Mouse (Mus musculus): Measurements from ENCODE around the gene Fam126b. TPM values are rescaled to one million over a fixed set of nuclear protein-coding genes. Genes with fewer than 3 reads are reported as not detected.

Gene Fam126b
- polyA plus RNA-seq, 1 experiment from 2014 or later, result 6.4 TPM

- Histone ChIP-seq H3K27me3 (ENCODE audit: control insufficient read depth, insufficient read depth, low read length) (no peaks in the 10 kb centered on the region), H3K4me3 (ENCODE audit: low read depth, low read length) (peak overlapping the region; percentile 86), H3K4me1 (ENCODE audit: control insufficient read depth, insufficient read depth, low read length) (peaks cover 9% of the 10 kb centered on the region), H3K4me2 (peak overlapping the region; percentile 93), H3K27ac (ENCODE audit: low read depth, low read length) (peak overlapping the region; percentile 7; the same call in 1 of the 2 replicates), H3K9ac (ENCODE audit: low read depth, low read length) (peak overlapping the region; percentile 77), H3K9me3 (replicated peaks; ENCODE audit: control insufficient read depth, low read length) (no peaks in the 10 kb centered on the region), H3K36me3 (ENCODE audit: control insufficient read depth, insufficient read depth, low read length) (no peaks in the 10 kb centered on the region)
- ATAC-seq (replicated peaks; ENCODE audit: insufficient number of reproducible peaks, low FRiP score, low TSS enrichment), result peak; percentile 47; the same call in 1 of the 2 replicates
- WGBS (ENCODE audit: insufficient replicate concordance), result 4% methylated on average over 36 of the region's 36 CpGs
Measured at GRCm38 (mm10) chr1:58585373-58586170, 551 bp downstream of the Fam126b start.

- H3K9me3 ChIP-seq (replicated peaks; ENCODE audit: control insufficient read depth, low read length), result no peaks in the 10 kb centered on the region
- H3K27ac ChIP-seq (ENCODE audit: low read depth, low read length), result no peak overlapping the region
- H3K4me3 ChIP-seq (ENCODE audit: low read depth, low read length), result no peak overlapping the region
- H3K36me3 ChIP-seq (ENCODE audit: control insufficient read depth, insufficient read depth, low read length), result no peaks in the 10 kb centered on the region
- no peak overlapping the region for H3K4me2 ChIP-seq
- no peak overlapping the region for H3K9ac ChIP-seq (ENCODE audit: low read depth, low read length)
- H3K27me3 ChIP-seq (ENCODE audit: control insufficient read depth, insufficient read depth, low read length), result no peaks in the 10 kb centered on the region
- peaks cover 9% of the 10 kb centered on the region for H3K4me1 ChIP-seq (ENCODE audit: control insufficient read depth, insufficient read depth, low read length)
- no peak for ATAC-seq (replicated peaks; ENCODE audit: insufficient number of reproducible peaks, low FRiP score, low TSS enrichment)
- 70% methylated on average over 1 of the region's 1 CpGs for WGBS (ENCODE audit: insufficient replicate concordance)
Measured at GRCm38 (mm10) chr1:58584271-58584670, 1.9 kb downstream of the Fam126b start.

- H3K9me3 ChIP-seq (replicated peaks; ENCODE audit: control insufficient read depth, low read length), result no peaks in the 10 kb centered on the region
- ATAC-seq (replicated peaks; ENCODE audit: insufficient number of reproducible peaks, low FRiP score, low TSS enrichment), result no peak
- no peaks in the 10 kb centered on the region for H3K36me3 ChIP-seq (ENCODE audit: control insufficient read depth, insufficient read depth, low read length)
- no peak overlapping the region for H3K9ac ChIP-seq (ENCODE audit: low read depth, low read length)
- H3K4me1 ChIP-seq (ENCODE audit: control insufficient read depth, insufficient read depth, low read length), result peaks cover 9% of the 10 kb centered on the region
- no peak overlapping the region for H3K4me2 ChIP-seq
- no peaks in the 10 kb centered on the region for H3K27me3 ChIP-seq (ENCODE audit: control insufficient read depth, insufficient read depth, low read length)
- 62% methylated on average over 1 of the region's 1 CpGs for WGBS (ENCODE audit: insufficient replicate concordance)
- H3K4me3 ChIP-seq (ENCODE audit: low read depth, low read length), result no peak overlapping the region
- H3K27ac ChIP-seq (ENCODE audit: low read depth, low read length), result no peak overlapping the region
Measured at GRCm38 (mm10) chr1:58582611-58583010, 3.5 kb downstream of the Fam126b start.

GRCm38 (mm10) chr1:58579179-58579578, 6.9 kb downstream of the Fam126b start:
- no peaks in the 10 kb centered on the region for H3K36me3 ChIP-seq (ENCODE audit: control insufficient read depth, insufficient read depth, low read length)
- WGBS (ENCODE audit: insufficient replicate concordance), result 84% methylated on average over 2 of the region's 2 CpGs
- H3K27ac ChIP-seq (ENCODE audit: low read depth, low read length), result no peak overlapping the region
- no peaks in the 10 kb centered on the region for H3K9me3 ChIP-seq (replicated peaks; ENCODE audit: control insufficient read depth, low read length)
- ATAC-seq (replicated peaks; ENCODE audit: insufficient number of reproducible peaks, low FRiP score, low TSS enrichment), result no peak
- H3K27me3 ChIP-seq (ENCODE audit: control insufficient read depth, insufficient read depth, low read length), result no peaks in the 10 kb centered on the region
- H3K4me1 ChIP-seq (ENCODE audit: control insufficient read depth, insufficient read depth, low read length), result no peaks in the 10 kb centered on the region
- no peak overlapping the region for H3K9ac ChIP-seq (ENCODE audit: low read depth, low read length)
- H3K4me3 ChIP-seq (ENCODE audit: low read depth, low read length), result no peak overlapping the region
- H3K4me2 ChIP-seq, result no peak overlapping the region

GRCm38 (mm10) chr1:58570437-58570836, 15.7 kb downstream of the Fam126b start:
- Histone ChIP-seq H3K27ac (ENCODE audit: low read depth, low read length) (no peak overlapping the region), H3K36me3 (ENCODE audit: control insufficient read depth, insufficient read depth, low read length) (no peaks in the 10 kb centered on the region), H3K27me3 (ENCODE audit: control insufficient read depth, insufficient read depth, low read length) (no peaks in the 10 kb centered on the region), H3K4me3 (ENCODE audit: low read depth, low read length) (no peak overlapping the region), H3K9ac (ENCODE audit: low read depth, low read length) (no peak overlapping the region), H3K9me3 (replicated peaks; ENCODE audit: control insufficient read depth, low read length) (no peaks in the 10 kb centered on the region), H3K4me2 (no peak overlapping the region), H3K4me1 (ENCODE audit: control insufficient read depth, insufficient read depth, low read length) (no peaks in the 10 kb centered on the region)
- WGBS (ENCODE audit: insufficient replicate concordance), result 48% methylated on average over 4 of the region's 4 CpGs
- ATAC-seq (replicated peaks; ENCODE audit: insufficient number of reproducible peaks, low FRiP score, low TSS enrichment), result no peak

GRCm38 (mm10) chr1:58568456-58569130, 17.5 kb downstream of the Fam126b start:
- no peaks in the 10 kb centered on the region for H3K4me1 ChIP-seq (ENCODE audit: control insufficient read depth, insufficient read depth, low read length)
- no peak overlapping the region for H3K4me2 ChIP-seq
- no peaks in the 10 kb centered on the region for H3K36me3 ChIP-seq (ENCODE audit: control insufficient read depth, insufficient read depth, low read length)
- ATAC-seq (replicated peaks; ENCODE audit: insufficient number of reproducible peaks, low FRiP score, low TSS enrichment), result no peak
- H3K9ac ChIP-seq (ENCODE audit: low read depth, low read length), result no peak overlapping the region
- no peak overlapping the region for H3K4me3 ChIP-seq (ENCODE audit: low read depth, low read length)
- H3K27me3 ChIP-seq (ENCODE audit: control insufficient read depth, insufficient read depth, low read length), result no peaks in the 10 kb centered on the region
- no peak overlapping the region for H3K27ac ChIP-seq (ENCODE audit: low read depth, low read length)
- H3K9me3 ChIP-seq (replicated peaks; ENCODE audit: control insufficient read depth, low read length), result no peaks in the 10 kb centered on the region

- H3K9ac ChIP-seq (ENCODE audit: low read depth, low read length), result no peak overlapping the region
- no peak overlapping the region for H3K4me3 ChIP-seq (ENCODE audit: low read depth, low read length)
- H3K27me3 ChIP-seq (ENCODE audit: control insufficient read depth, insufficient read depth, low read length), result no peaks in the 10 kb centered on the region
- H3K9me3 ChIP-seq (replicated peaks; ENCODE audit: control insufficient read depth, low read length), result no peaks in the 10 kb centered on the region
- no peak overlapping the region for H3K4me2 ChIP-seq
- H3K4me1 ChIP-seq (ENCODE audit: control insufficient read depth, insufficient read depth, low read length), result no peaks in the 10 kb centered on the region
- ATAC-seq (replicated peaks; ENCODE audit: insufficient number of reproducible peaks, low FRiP score, low TSS enrichment), result no peak
- no peaks in the 10 kb centered on the region for H3K36me3 ChIP-seq (ENCODE audit: control insufficient read depth, insufficient read depth, low read length)
- no peak overlapping the region for H3K27ac ChIP-seq (ENCODE audit: low read depth, low read length)
Measured at GRCm38 (mm10) chr1:58566621-58567020, 19.5 kb downstream of the Fam126b start.

GRCm38 (mm10) chr1:58564981-58565380, 21.1 kb downstream of the Fam126b start:
- H3K9ac ChIP-seq (ENCODE audit: low read depth, low read length), result no peak overlapping the region
- H3K27me3 ChIP-seq (ENCODE audit: control insufficient read depth, insufficient read depth, low read length), result no peaks in the 10 kb centered on the region
- no peak overlapping the region for H3K4me3 ChIP-seq (ENCODE audit: low read depth, low read length)
- H3K4me1 ChIP-seq (ENCODE audit: control insufficient read depth, insufficient read depth, low read length), result no peaks in the 10 kb centered on the region
- 84% methylated on average over 5 of the region's 5 CpGs for WGBS (ENCODE audit: insufficient replicate concordance)
- no peak for ATAC-seq (replicated peaks; ENCODE audit: insufficient number of reproducible peaks, low FRiP score, low TSS enrichment)
- peaks cover under 1% of the 10 kb centered on the region; the same call in 1 of the 2 replicates for H3K36me3 ChIP-seq (ENCODE audit: control insufficient read depth, insufficient read depth, low read length)
- H3K27ac ChIP-seq (ENCODE audit: low read depth, low read length), result no peak overlapping the region
- no peak overlapping the region for H3K4me2 ChIP-seq
- H3K9me3 ChIP-seq (replicated peaks; ENCODE audit: control insufficient read depth, low read length), result no peaks in the 10 kb centered on the region

All from heart, embryonic 11.5 days (tissue).